Mouse (Mus musculus): ENCODE results near the gene Gnmt.

GRCm38 (mm10) chr17:46728496-46728895 lies 472 bp downstream of the Gnmt start:
- TF ChIP-seq GATA1 (IDR thresholded peaks at IDR 0.05; ENCODE audit: borderline replicate concordance, low read length) = no peak
- TF ChIP-seq FLI1 (IDR thresholded peaks at IDR 0.05; ENCODE audit: low read length) = no peak
